Mouse (Mus musculus): ENCODE measurements around the gene Cmtm3. TPM values are rescaled to one million over a fixed set of nuclear protein-coding genes. Genes with fewer than 3 reads are reported as not detected.

The Cmtm3 gene
- total and polyA plus RNA-seq, 2 experiments from 2014 or later: 23.1 to 42.6 TPM

DNA sequence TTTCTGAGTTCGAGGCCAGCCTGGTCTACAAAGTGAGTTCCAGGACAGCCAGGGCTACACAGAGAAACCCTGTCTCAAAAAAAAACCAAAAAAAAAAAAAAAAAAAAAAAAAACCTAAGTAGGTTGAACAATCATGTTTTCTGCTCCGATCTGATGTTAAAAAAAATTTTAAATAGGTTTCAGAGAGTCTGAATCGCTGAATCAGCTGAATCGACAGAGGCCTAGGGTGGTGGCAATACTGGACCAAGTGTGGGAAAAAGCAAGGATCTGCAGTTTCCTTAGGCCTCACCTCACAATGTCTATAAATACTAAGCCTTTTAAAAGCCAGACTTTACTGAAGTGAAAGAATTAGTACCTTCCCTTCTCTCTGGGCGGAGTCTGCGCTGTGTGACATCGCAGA, 53.9 kb downstream of the Cmtm3 start:
- WGBS: 97% methylated on average over 6 of the region's 7 CpGs
- no peaks in the 10 kb centered on the region for H3K36me3 ChIP-seq (ENCODE audit: insufficient read depth, low read length)
- no peaks in the 10 kb centered on the region for H3K27me3 ChIP-seq (ENCODE audit: insufficient read depth, low read length)
- DNase-seq (ENCODE audit: low spot score) (no peak), ATAC-seq (no peak)
- H3K27ac ChIP-seq: no peak overlapping the region
- no peak overlapping the region for H3K9ac ChIP-seq (replicated peaks; ENCODE audit: low read length)
- H3K9me3 ChIP-seq (ENCODE audit: low read length): no peaks in the 10 kb centered on the region
- H3K4me1 ChIP-seq (ENCODE audit: insufficient read depth, low read length): peaks cover 5% of the 10 kb centered on the region
- H3K4me2 ChIP-seq (ENCODE audit: low read depth, low read length): peak overlapping the region; percentile 76; the same call in 1 of the 2 replicates
- H3K4me3 ChIP-seq (ENCODE audit: low read length): no peak overlapping the region
- no peak for TF ChIP-seq CTCF (IDR thresholded peaks at IDR 0.05; ENCODE audit: low read depth)

DNA sequence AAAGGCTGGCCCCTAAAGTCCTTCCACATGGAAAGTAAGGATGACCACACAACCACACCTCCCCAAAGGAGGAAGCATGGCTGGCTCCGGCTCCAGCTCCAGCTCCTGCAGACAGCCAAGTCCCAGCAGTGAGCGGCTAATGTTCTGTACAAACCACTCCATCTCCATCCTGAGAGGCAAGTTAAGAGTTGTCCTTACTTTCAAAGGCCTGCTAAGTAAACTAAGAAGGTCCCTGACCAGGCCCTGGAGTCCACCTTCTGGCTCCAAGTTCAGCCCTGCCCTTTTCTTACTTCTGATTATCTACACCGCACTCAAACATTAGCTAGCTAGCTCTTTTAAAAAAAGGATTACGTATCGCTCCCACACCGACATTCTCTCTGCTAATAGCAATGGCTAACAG, 54.6 kb downstream of the Cmtm3 start:
- no peak for TF ChIP-seq CTCF (IDR thresholded peaks at IDR 0.05; ENCODE audit: low read depth)
- Histone ChIP-seq H3K9me3 (ENCODE audit: low read length) (no peaks in the 10 kb centered on the region), H3K27ac (no peak overlapping the region), H3K4me1 (ENCODE audit: insufficient read depth, low read length) (peaks cover 5% of the 10 kb centered on the region), H3K9ac (replicated peaks; ENCODE audit: low read length) (no peak overlapping the region), H3K4me2 (ENCODE audit: low read depth, low read length) (peak overlapping the region; percentile 76), H3K36me3 (ENCODE audit: insufficient read depth, low read length) (no peaks in the 10 kb centered on the region), H3K27me3 (ENCODE audit: insufficient read depth, low read length) (no peaks in the 10 kb centered on the region), H3K4me3 (ENCODE audit: low read length) (peak overlapping the region; percentile 90)
- WGBS: 71% methylated on average over 6 of the region's 6 CpGs
- no peak for ATAC-seq
- DNase-seq (ENCODE audit: low spot score): no peak

DNA sequence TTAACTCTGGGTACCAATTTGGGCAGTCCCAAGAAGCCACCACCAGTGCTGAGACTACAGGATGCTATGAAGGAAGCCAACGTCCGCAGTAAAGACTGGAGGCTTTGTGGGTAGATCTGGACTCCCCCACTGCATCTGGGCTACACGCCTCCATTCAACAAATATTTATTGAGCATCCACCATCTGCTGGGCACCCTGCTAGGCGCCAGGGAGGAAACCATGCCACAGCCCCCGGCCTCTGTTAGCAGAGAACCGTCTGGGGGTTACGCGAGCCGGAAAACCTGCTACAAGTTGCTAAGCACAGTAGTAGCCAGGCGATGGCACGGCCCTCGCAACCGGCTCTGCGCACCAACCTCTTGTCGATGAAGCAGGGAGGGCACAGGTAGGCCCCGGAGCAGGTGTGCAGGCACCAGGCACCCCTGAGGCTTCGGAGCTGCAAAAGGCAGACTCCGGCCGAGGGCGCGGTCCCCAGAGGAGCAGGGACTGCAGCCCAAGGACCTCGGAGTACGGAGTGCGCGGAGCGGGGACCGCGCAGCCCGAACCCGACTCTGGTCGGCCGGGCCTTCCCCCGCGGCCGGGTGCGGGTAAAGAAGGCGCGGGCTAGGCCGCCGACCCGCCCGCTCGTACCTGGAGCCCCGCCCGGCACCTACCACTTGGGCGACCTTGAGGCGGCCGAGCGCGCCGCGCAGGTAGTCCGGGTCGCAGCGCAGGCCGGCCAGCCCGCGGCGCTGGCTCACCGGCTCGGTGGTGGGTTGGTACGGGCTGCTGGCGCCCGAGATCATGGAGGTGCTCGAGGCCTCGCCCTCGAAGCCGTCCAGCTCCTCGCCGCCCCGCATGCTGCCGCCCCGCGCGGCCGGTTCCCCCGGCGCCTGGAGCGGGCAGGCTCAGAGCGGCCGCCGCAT, 55.8 kb downstream of the Cmtm3 start:
- Histone ChIP-seq H3K4me2 (ENCODE audit: low read depth, low read length) (peak overlapping the region; percentile 76), H3K36me3 (ENCODE audit: insufficient read depth, low read length) (no peaks in the 10 kb centered on the region), H3K4me1 (ENCODE audit: insufficient read depth, low read length) (peaks cover 5% of the 10 kb centered on the region), H3K9me3 (ENCODE audit: low read length) (no peaks in the 10 kb centered on the region), H3K4me3 (ENCODE audit: low read length) (peak overlapping the region; percentile 90), H3K27ac (peak overlapping the region; percentile 86), H3K27me3 (ENCODE audit: insufficient read depth, low read length) (no peaks in the 10 kb centered on the region), H3K9ac (replicated peaks; ENCODE audit: low read length) (peak overlapping the region; percentile 92)
- WGBS: under 1% methylated on average over 75 of the region's 82 CpGs
- no peak for TF ChIP-seq CTCF (IDR thresholded peaks at IDR 0.05; ENCODE audit: low read depth)
- DNase-seq (ENCODE audit: low spot score): peak; percentile 60
- ATAC-seq: peak; percentile 79

GRCm38 (mm10) chr8:104395703-104396357, 56.6 kb downstream of the Cmtm3 start, which contains the start of gene Cmtm4:
Cmtm4 (minus strand) TSS chr8:104395807.
- ATAC-seq: peak; percentile 80
- no peaks in the 10 kb centered on the region for H3K9me3 ChIP-seq (ENCODE audit: low read length)
- peak within 1 kb of the TSS; percentile 90 for H3K4me3 ChIP-seq (ENCODE audit: low read length)
- WGBS: 3% methylated on average over 22 of the region's 54 CpGs
- H3K27ac ChIP-seq: peak within 1 kb of the TSS; percentile 86
- peak; percentile 86 for DNase-seq (ENCODE audit: low spot score)
- H3K4me2 ChIP-seq (ENCODE audit: low read depth, low read length): peak within 1 kb of the TSS; percentile 76
- peaks cover 5% of the 10 kb centered on the region for H3K4me1 ChIP-seq (ENCODE audit: insufficient read depth, low read length)
- no peak for TF ChIP-seq CTCF (IDR thresholded peaks at IDR 0.05; ENCODE audit: low read depth)
- H3K36me3 ChIP-seq (ENCODE audit: insufficient read depth, low read length): no peaks in the 10 kb centered on the region
- peak within 1 kb of the TSS; percentile 92 for H3K9ac ChIP-seq (replicated peaks; ENCODE audit: low read length)
- no peaks in the 10 kb centered on the region for H3K27me3 ChIP-seq (ENCODE audit: insufficient read depth, low read length)

Other genes starting within 250 kb of the Cmtm3 start
- gene Cdh5, start 237.8 kb upstream of the Cmtm3 start, total RNA-seq (2014; rRNA removed): 18.3 and 19.7 TPM in 2 replicates
- 8.4 and 8.9 TPM in 2 replicates for gene Cdh5, start 237.8 kb upstream of the Cmtm3 start, polyA plus RNA-seq (2015; fragmentation: Nextera tagmentation; extraction: Ambion mirVana)
- gene Bean1, start 169.0 kb upstream of the Cmtm3 start, total RNA-seq (2014; rRNA removed): 32.5 and 33.3 TPM in 2 replicates
- 8.3 and 9.2 TPM in 2 replicates for gene Bean1, start 169.0 kb upstream of the Cmtm3 start, polyA plus RNA-seq (2015; fragmentation: Nextera tagmentation; extraction: Ambion mirVana)
- gene Tk2, start 90.9 kb upstream of the Cmtm3 start, total RNA-seq (2014; rRNA removed): 46.7 and 50.9 TPM in 2 replicates
- 44.4 and 45.1 TPM in 2 replicates for gene Tk2, start 90.9 kb upstream of the Cmtm3 start, polyA plus RNA-seq (2015; fragmentation: Nextera tagmentation; extraction: Ambion mirVana)
- gene Cklf, start 88.5 kb upstream of the Cmtm3 start, total RNA-seq (2014; rRNA removed): 31.6 and 33.6 TPM in 2 replicates
- gene Cklf, start 88.5 kb upstream of the Cmtm3 start, polyA plus RNA-seq (2015; fragmentation: Nextera tagmentation; extraction: Ambion mirVana): 34.1 and 34.3 TPM in 2 replicates
- gene Cmtm2a, start 46.2 kb upstream of the Cmtm3 start, total RNA-seq (2014; rRNA removed): 1.2 TPM in 1 of 2 replicates, not detected in the other
- gene Cmtm2a, start 46.2 kb upstream of the Cmtm3 start, polyA plus RNA-seq (2015; fragmentation: Nextera tagmentation; extraction: Ambion mirVana): not detected in 2 replicates
- gene Gm45711, start 29.3 kb upstream of the Cmtm3 start, total RNA-seq (2014; rRNA removed): not detected in 2 replicates
- not detected in 2 replicates for gene Gm45711, start 29.3 kb upstream of the Cmtm3 start, polyA plus RNA-seq (2015; fragmentation: Nextera tagmentation; extraction: Ambion mirVana)
- gene Cmtm1, start 29.3 kb upstream of the Cmtm3 start, total RNA-seq (2014; rRNA removed): not detected in 2 replicates
- gene Cmtm1, start 29.3 kb upstream of the Cmtm3 start, polyA plus RNA-seq (2015; fragmentation: Nextera tagmentation; extraction: Ambion mirVana): not detected in 2 replicates
- not detected in 2 replicates for gene Gm11020, start 17.8 kb upstream of the Cmtm3 start, total RNA-seq (2014; rRNA removed)
- gene Gm11020, start 17.8 kb upstream of the Cmtm3 start, polyA plus RNA-seq (2015; fragmentation: Nextera tagmentation; extraction: Ambion mirVana): not detected in 2 replicates
- gene Cmtm2b, start 17.2 kb upstream of the Cmtm3 start, total RNA-seq (2014; rRNA removed): not detected in 2 replicates
- not detected in 2 replicates for gene Cmtm2b, start 17.2 kb upstream of the Cmtm3 start, polyA plus RNA-seq (2015; fragmentation: Nextera tagmentation; extraction: Ambion mirVana)
- gene Cmtm4, start 56.4 kb downstream of the Cmtm3 start, total RNA-seq (2014; rRNA removed): 38.4 and 40.5 TPM in 2 replicates
- gene Cmtm4, start 56.4 kb downstream of the Cmtm3 start, polyA plus RNA-seq (2015; fragmentation: Nextera tagmentation; extraction: Ambion mirVana): 2.7 and 2.9 TPM in 2 replicates
- 59.0 and 59.1 TPM in 2 replicates for gene Dync1li2, start 103.6 kb downstream of the Cmtm3 start, total RNA-seq (2014; rRNA removed)
- gene Dync1li2, start 103.6 kb downstream of the Cmtm3 start, polyA plus RNA-seq (2015; fragmentation: Nextera tagmentation; extraction: Ambion mirVana): 71.1 and 73.9 TPM in 2 replicates
- 0.32 and 0.84 TPM in 2 replicates for gene Terb1, start 170.5 kb downstream of the Cmtm3 start, total RNA-seq (2014; rRNA removed)
- 0.60 and 0.83 TPM in 2 replicates for gene Terb1, start 170.5 kb downstream of the Cmtm3 start, polyA plus RNA-seq (2015; fragmentation: Nextera tagmentation; extraction: Ambion mirVana)
- gene Nae1, start 195.2 kb downstream of the Cmtm3 start, total RNA-seq (2014; rRNA removed): 32.9 and 44.4 TPM in 2 replicates
- 105 and 109 TPM in 2 replicates for gene Nae1, start 195.2 kb downstream of the Cmtm3 start, polyA plus RNA-seq (2015; fragmentation: Nextera tagmentation; extraction: Ambion mirVana)
- 2.0 and 2.3 TPM in 2 replicates for gene Car7, start 195.3 kb downstream of the Cmtm3 start, total RNA-seq (2014; rRNA removed)
- gene Car7, start 195.3 kb downstream of the Cmtm3 start, polyA plus RNA-seq (2015; fragmentation: Nextera tagmentation; extraction: Ambion mirVana): 3.1 and 3.5 TPM in 2 replicates